Mouse (Mus musculus) G1E (cell line): ENCODE measurements around the gene Btbd7.

ENCODE experiments used
- CTCF ChIP-seq: IDR thresholded peaks from 2 replicates; pipeline ENCODE4 v1.5.1; 2012; ENCODE audit warnings: low read depth, low read length, inconsistent platforms, mixed read lengths
- GATA1 ChIP-seq: IDR thresholded peaks from 2 replicates; pipeline ENCODE4 v1.6.1; 2012; ENCODE audit warnings: borderline replicate concordance, low read length, inconsistent platforms, mixed read lengths
- POLR2AphosphoS5 ChIP-seq: IDR thresholded peaks from 2 replicates; pipeline ENCODE4 v1.6.1; 2012; ENCODE audit warnings: low read depth, low read length, inconsistent platforms; ENCODE audit not compliant: insufficient replicate concordance

DNA sequence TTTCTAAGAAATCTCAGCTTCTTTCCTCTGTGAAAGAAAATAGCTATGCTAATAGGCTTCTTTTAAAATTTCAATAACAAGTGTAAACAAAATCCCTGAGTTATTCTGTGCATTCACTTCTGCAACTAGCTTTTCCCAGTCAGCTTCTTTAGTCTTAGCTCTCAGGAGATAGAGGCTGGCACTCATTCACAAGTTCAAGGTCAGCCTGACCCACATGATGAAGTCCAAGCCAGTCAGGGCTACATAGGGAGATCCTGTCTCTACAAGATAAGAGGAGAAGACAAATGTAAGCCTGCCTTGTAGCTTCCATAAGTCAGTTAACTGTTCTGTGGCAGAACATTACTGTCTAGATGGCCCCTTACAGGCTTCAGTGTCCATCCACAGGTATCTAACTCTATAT lies 114.6 kb downstream of the Btbd7 start:
- TF ChIP-seq POLR2AphosphoS5 (no peak), CTCF (no peak), GATA1 (no peak)
